Mouse (Mus musculus): Measurements from ENCODE around the gene Sorl1.

DNA sequence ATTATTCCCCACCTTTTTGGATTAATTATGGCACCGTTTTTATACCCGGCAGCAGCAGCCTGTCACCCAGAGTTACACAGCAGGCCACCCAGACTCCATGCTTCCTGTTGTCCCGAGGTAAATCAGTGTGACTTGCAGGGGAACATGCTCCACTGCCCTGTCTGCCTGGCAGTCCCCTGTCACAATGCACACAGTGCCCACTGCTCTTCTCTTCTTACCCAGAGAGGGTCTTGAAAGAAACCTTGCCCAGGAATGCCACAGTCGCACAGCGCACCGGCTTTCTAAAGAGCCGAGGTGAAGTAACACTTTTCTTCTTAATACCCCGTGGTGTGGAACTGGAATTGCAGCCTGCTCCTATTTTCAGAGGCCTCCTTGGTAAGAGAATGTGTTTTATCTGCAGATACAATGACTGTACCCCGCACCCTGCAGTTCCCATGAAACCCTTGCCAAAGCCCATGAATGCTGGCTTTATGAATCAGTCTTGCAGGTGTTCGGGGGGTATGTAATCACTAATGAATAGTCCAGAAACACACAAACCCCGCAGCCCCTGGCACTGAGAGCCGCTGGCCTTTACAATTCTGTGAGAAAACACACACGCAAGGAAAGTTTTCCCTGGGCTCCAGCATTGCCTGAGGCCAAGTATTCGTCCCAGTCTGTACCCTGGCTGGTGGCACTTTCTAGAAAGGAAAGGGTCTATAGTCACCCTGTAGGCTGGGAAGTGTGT, 205.3 kb downstream of the Sorl1 start:
- TF ChIP-seq CTCF (IDR thresholded peaks at IDR 0.05; ENCODE audit: extremely low read depth, insufficient read depth, insufficient read length, insufficient replicate concordance) (no peak), POLR2A (IDR thresholded peaks at IDR 0.05; ENCODE audit: low read depth, low read length) (no peak)

All from spleen, adult 2 months (tissue).